Mouse (Mus musculus) heart, postnatal 36 days (tissue): ENCODE measurements around the gene Enox1. TPM values are rescaled to one million over a fixed set of nuclear protein-coding genes. Genes with fewer than 3 reads are reported as not detected.
A peak's percentile ranks its signal among the peaks of the same experiment; 100 is the strongest.

ENCODE experiments used
- DNase-seq, 2 experiments: peaks; one replicate each; pipeline ENCODE4 v3.0.0; 2021 to 2022
- intact Hi-C: fragments of 180-260 bp; cut with DNase I; formaldehyde crosslinking; loops from one replicate; pipeline ENCODE4 v1.15.1; 2025
- total RNA-seq, 2 experiments: library from RNA; stranded (reverse); gene quantifications; 2 replicates each; pipeline ENCODE4 v1.2.3; 2021

Gene Enox1
- total RNA-seq, 2 experiments from 2014 or later, result 0.94 to 1.0 TPM

DNA sequence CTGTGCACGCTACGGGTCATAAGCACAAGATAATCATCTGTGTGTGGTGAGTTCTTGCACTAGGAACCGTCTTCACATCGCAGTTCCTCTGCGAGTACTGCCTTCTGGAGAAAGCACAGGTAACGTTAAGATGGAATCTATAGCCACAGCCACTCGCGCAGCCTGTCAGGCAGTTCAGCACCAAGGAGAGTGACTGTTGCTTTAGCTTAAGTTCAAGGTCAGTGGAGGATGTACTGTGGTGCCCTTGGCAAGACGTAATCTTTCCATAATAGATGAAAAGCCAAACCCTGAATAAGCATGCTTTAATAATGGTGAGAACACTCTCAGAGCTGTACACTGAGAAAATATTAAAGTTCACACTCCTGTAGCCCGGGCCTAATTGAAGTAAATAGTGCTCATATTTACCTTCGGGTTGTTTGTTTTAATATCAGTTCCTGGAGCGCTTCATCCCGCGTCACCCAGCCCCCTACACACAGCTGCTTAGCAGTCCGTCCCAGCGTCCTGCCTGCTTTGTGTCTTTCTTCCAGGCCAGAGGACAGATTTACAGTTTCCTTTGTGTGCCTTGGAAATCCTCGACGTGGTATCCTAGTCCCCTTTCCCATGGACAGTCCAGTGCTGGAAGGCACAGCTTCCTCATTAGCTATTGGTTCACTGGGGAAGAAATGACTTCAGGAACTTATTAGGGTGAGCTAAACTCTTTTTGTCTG lies 38.9 kb downstream of the Enox1 start:
- DNase-seq, result no peak
- intact Hi-C loops, result no loop called here

DNA sequence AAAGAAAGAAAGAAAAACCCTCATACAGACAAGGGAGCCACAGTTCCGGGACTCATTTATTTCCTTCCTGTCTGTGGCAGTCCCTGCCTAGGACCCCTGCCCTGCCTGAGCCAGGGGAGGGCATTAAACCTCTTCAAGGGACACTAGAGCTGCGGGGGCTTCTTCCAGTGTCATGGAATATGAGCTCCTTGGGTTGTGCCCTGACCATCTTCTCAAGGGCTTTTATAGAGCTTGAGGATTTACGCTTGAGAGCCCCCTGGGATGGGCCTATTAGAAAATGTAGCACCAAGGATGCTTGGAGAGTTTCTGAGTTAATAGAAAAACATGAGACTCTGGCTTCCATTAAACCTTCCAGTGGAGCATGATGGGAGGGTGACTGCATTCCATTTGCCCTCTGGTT lies 39.7 kb downstream of the Enox1 start:
- intact Hi-C loops, result no loop called here
- no peak for DNase-seq

DNA sequence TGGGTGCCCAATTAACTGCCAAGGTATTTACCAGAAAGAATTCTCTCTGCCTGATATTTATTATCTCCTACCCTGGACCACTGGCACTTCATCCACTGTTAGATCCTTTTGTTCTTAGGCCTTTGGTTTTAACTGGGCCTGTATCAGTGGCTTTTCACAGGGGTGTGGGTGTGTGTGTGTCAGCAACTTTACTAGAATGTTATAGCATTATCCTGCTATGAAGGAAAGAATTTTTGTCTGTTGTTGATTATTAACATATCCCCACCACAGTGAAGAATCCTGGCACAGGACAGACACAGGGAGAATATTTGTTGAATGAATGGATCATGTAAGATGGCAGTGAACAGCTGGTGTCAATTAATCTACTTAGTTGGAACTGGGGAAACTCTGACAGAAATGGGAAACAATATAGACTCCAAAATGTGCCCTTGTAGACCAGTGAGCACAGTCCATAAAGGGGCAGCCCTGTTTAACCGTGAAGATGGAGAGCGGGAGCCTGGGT lies 40.9 kb downstream of the Enox1 start:
- intact Hi-C loops, result no loop called here
- DNase-seq, result no peak

DNA sequence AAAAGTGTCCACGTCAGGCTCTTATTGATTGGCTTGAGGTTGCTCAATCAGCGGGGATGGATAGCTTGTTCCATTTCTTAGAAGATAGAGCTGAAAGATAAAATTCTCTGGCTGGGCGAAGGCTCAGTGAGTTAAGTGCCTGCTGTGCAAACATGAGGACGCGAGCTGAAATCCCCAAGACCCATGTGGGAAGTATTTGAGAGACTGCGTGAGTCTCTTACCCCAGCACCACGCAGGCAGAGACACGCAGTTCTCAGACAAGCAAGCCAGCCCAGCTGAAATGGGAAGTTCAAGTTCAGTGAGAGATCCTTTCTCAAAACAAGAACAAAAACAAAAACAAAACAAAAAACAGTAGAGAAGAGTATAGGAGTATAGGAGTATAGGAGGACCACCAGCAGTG lies 54.3 kb downstream of the Enox1 start:
- intact Hi-C loops, result no loop called here

DNA sequence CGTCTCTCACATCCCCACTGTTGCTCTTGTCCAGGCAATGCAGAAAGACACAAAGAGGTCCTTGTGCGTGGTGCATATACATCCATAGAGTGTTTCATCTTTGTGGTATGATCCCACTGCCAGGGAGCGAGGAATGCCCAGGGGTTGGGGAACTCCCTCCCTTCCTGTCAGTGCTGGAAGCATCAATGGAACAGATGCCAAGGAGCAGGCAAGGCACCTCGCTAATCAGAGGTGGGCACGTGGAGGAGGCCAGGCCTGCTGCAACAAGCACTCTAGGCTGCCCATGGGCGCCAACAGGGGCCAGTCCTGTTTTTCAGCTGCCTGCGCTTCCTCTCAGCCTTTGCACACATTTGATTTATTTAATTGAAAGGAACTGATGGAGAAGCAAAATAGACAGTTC lies 56.6 kb downstream of the Enox1 start:
- intact Hi-C loops, result no loop called here

More for the DNA sequence above, 54.3 kb downstream of the Enox1 start:
- no peak for DNase-seq

DNA sequence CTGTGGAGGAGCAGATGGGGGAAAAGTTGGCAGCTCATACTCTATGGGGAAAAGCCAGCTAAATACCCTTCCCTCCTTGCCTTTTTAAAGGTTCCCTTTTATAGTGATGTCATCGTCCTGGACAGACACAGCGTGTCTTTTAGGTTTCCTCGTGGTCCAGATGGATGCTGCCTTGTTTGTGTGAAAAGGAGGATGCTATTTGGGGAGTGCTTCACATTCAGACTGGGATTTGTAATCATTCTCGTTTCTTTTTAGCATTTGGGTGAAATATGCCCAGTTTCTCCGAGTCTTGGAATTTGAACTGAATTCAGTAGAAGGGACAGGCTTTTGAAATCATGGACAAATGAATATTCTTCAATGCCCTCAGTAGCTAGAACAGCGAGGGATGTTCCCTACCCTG lies 58.3 kb downstream of the Enox1 start:
- no peak for DNase-seq
- intact Hi-C loops, result no loop called here

More for the DNA sequence above, 56.6 kb downstream of the Enox1 start:
- no peak for DNase-seq

DNA sequence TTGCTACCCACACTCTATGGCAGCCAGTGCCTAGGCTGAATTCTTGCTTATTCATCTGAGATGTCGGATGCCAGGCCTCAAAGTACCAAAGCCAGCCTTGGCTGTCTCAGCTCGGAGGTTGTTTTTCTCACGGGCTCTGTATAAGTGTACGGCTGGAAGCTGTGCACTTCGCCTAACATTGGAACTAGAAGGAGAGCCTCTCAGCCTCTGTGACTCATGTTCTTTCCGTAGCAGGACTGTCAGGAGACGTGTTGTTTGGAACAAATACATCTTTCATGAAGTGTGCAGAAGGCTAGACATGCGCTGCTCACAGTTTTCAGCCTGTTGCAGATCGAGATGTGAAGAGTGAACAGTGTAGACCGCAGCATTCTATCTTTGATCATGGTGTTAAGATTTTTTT lies 68.8 kb downstream of the Enox1 start:
- intact Hi-C loops, result no loop called here
- no peak for DNase-seq

DNA sequence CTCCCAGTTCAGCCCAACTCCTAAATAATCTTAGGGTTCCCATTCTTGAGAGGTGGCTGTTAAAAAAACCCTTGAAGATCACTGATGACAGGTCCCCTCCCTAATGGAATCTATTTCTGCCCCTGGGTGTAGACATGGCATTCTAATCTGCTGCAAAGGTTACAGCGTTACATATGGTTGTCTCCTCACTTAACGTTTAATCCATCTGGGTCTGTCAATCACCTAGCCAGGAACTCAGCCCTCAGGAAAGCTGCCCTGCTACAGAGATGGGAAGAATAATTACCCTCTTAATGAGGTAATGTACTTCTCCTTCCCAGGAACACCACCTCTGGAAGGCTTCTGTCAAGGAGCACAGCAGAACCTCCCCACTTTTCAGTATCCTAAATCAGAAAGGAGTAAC lies 82.2 kb downstream of the Enox1 start:
- DNase-seq, result no peak
- intact Hi-C loops, result no loop called here

DNA sequence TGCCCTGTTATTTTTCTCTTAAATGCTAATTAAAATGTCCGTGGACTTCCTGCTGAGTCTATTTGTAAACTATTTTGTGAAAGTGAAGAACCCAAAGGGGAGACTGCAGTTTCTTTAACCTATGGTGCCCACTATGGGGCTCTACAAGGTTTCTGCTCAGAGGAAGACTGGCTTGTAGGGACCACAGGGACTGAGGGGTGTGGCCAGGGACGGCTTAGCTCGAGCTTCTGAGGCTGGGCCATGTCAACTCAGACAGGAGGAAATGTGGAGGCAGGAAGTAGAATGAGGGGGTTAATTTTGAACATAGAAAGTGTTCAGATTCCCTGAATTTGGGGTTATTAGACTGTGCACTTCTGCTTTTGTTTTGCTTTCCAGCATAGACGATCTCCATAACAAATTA lies 82.8 kb downstream of the Enox1 start:
- intact Hi-C loops, result no loop called here
- no peak for DNase-seq

DNA sequence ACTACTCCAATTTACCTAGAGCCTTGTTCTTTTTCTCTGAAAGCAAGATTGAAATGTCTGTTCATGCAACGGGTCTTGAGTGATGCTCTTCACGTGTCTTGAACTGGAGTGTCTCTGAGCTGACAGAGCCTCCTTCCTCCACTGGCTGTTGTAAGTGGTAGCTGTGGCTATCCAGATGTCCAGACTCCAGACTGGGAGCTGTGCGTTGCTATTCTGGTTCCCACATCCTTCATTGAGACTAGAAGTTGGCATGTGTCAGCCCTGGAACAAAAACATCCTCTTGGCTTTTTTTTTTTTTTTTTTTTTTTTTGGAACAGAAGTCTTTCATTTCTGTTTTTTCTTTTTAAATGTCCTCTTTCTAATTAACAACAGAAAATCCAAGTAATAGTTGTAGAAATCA lies 90.4 kb downstream of the Enox1 start:
- no peak for DNase-seq
- intact Hi-C loops, result no loop called here

DNA sequence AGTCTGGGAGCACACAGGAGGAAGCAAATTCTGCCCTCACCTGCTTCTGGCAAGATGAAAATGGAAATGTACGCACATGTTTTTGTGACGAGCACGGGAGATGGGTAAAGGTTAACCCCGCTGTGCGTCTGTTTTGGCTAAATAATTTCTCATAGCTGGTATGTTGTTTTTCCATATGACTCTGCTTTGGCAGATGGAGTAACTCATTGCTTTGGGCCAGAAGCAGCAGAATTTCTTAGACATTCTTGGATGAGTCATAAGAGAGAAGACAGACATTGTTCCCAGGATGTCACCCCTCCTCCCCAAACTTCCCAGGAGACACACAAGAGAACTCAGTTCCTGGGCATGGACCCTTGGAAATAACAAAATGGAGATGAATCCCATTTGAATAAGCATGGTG lies 91.9 kb downstream of the Enox1 start:
- intact Hi-C loops, result no loop called here
- no peak for DNase-seq

DNA sequence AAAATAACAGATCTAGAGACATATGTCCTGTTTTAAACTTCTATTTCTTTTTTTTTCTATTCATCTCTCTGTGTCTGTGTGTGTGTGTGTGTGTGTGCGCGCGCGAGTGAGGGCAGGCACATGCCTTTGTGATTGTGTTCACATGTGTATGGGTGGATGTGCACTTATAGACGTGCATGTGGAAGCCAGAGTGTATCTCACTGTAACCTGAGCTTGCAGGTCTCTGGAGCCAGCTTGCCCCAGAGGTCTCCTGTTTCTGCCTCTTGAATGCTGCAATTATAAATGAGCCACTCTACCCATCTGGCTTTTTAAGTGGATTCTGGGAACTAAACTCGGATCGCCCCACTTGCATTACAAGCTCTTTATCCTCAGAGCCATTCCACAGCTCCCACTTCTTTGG lies 92.4 kb downstream of the Enox1 start:
- DNase-seq, result no peak
- intact Hi-C loops, result no loop called here

DNA sequence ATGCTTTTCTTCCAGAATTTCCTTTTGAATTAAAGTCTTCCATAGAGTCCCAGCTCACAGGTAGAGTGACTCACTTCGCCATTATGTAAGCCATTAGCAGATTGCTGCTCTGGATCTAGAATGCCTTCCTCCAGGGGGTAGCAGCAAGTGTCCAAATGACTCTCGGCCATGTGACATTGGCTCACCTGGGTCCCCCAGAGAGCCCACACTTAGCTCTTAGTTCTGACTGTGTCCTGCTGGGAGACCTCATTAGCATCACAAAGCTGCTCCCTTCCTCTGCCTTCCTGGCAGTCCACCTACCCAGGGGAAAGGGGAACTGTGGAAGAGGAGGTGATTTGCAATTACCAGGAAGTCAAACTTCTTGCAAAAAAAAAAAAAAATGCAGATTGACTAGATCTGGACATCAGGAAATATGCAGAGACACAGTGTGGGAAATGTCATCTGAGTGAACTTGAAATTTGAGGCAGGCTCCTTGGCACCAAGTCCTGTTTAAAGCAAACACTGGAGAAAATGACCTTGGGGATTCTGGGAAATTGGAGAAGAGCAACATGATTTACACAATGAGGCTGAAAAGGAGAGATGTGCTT lies 94.2 kb downstream of the Enox1 start:
- intact Hi-C loops, result no loop called here
- DNase-seq, result no peak

DNA sequence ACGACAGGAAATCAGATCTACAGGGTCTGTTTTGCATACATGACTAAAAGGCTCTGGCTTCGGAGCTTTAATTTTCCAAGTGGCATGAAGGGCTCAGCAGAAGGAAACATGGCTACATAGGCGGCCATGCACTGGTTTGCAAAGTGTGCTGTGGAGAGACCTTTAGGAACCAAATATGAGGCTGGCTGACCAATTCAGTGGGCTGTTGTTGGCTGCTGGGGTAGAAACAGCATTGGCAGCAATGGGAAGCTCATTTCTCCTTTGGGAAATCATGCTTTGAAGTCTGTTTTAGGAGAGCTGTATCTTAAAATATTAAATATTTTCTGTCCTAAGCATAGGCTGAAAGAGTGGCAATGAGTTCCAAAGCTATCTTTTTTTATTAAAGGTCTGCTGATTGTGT lies 98.6 kb downstream of the Enox1 start:
- no peak for DNase-seq
- intact Hi-C loops, result no loop called here

DNA sequence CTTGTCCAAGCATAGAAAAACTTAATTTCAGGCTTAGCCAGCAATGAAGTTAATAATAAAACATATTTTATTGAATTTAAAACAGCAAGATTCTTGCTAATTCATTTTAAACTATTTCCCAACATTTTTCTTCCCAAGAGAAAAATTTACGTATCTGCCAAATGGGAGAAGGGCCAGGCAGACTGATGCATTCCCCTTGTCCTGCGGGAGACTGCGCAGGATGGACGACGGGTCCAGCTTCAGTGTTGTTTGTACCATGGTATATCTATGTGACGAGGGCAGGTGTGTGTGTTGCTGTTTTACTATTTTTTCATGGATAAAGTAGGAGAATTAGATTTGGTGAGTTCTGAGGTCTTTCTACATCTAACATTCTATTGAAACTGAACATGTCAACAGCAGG lies 99.1 kb downstream of the Enox1 start:
- peak in 1 of 2 experiments; percentile 25 for DNase-seq

DNA sequence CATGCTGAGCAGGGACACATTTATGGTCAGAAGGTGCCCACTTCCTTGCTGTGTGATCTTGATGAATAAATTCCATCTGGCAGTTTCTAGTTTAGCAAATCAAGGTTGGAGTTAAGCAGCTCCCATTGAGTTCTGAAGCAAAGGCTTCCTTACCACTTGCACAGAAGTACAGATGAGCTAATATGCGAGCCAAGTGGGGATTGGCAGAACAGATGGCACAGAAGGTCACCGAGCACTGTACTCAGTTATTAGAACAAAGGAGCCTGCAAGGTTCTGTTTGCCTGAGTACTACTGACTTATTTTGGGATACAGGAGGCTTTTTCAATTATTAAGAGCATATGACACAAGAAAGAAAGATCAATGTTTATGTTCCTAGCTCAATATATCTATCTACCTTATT lies 100.4 kb downstream of the Enox1 start:
- intact Hi-C loops, result no loop called here
- DNase-seq, result no peak

More for the DNA sequence above, 99.1 kb downstream of the Enox1 start:
- intact Hi-C loops, result no loop called here

DNA sequence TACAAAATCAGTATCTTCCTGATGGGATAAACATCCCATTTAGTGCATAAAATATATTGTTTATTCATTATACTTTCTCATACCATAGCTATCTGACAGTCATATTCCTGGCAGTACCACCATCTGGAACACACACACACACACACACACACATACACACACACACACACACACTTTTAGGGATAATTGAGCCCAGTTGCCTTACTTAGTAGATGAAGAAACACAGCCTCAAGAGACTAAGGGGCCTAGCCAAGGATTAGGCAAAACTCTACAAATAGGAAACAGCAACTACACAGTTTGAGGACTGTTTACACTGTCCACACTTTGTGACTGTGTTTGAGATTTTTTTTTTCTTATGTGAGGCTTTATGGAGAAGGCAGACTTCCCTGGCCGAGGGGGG lies 100.9 kb downstream of the Enox1 start:
- DNase-seq, result no peak

DNA sequence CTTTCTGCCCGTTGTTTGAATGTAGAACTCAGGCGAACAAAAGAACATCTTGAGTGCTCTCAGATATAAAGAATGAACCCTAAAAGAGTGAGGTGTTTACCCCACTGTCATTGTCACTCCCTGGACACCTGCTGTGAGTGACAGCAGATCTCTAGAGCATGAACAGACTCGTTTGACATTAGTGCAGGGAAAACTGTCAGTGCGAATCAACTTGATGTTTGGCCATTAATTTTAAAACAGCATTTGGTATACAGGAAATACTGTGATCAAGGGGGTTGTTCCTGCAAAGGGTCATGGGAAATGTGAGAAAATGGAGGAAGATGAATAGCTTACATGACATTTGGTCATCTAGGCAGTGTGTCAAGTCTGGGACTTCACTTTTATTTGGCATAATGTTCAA lies 101.6 kb downstream of the Enox1 start:
- intact Hi-C loops, result no loop called here

More for the DNA sequence above, 100.9 kb downstream of the Enox1 start:
- intact Hi-C loops, result no loop called here

DNA sequence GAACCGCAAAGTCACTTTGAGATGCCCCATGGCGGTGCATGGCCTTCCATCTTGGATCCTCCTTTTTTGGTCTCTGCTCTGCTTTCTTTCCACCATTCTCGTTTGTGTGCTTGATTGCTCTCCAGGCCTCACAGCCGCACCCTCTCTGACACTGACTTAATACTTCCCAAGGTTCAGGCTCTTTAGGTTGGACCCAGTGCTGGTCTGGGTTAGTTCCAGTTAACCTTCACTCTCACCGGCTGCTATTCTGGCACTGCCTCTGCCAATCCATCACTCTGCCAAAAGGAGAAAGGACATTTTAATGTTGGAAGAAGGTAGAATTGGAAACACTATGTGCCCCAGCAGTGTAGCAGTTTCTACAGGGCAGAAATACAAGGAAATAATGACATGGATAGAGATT lies 103.1 kb downstream of the Enox1 start:
- intact Hi-C loops, result no loop called here
- no peak for DNase-seq

More for the DNA sequence above, 101.6 kb downstream of the Enox1 start:
- DNase-seq, result no peak

DNA sequence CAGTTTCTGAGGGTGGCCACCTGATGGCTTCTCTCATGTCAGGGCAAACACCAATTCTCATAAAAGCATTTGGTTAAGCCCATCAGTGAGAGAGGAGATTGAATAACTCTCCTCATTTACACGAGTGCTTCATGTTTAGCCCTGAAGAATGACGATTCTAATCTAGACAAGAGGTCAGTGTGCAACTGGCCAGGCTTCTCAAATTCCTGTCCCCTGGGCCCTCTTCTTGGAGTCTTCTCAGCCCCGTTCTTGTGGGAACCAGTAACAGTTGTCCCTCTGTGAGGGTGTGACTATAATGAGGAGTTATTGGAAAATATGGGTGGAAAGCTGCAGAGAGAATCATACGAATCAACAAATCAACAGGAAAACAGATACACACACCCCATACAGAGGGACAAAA lies 103.5 kb downstream of the Enox1 start:
- DNase-seq, result no peak
- intact Hi-C loops, result no loop called here

DNA sequence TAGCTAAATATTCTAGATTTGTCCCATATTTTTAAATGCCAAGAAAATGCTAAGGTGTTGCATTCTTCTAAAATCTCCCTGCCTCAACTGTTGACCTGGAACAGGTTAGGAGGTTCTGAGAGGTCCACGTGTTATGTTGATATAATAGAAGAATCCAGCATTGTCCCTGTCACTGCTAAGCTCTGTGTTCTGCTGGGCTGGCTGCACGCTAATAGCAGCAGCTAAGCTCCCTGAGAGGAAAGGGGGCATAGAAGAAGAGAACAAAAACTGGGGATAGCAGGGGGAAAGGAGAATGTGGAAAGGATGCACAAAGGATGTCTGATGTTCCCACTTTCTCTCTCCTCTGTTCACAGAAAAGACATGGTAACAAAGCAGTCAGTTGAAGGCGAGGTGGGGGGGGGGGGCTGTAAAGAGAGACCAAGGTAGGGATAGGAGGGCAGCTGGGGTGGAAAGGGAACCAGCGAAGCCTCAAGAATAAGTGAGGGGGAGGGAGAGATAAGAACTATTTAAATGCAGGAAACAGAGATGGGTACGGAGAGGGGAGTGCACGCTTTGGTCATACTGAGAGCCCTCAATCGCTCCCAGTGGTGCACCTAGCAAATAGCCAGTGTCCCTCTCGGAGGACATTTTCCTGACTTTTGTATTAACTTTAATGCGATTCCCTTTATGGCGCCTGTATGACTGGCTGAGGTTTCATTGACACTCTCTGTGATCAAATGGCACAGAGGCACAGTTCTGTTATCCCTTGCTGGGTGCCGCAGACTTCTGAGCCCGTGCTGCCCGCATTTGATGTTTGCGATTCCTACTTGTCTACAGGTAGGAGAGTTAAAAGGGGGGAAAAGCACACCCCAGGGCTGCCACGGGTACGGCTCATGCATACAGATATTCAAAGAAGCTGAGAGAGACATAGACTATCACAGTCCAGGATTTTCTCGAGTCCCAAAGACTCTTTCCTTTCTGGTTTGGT lies 110.5 kb downstream of the Enox1 start:
- intact Hi-C loops, result no loop called here
- DNase-seq, result no peak
